Mouse (Mus musculus) neutrophil, adult 5-6 weeks (primary cell): ENCODE results near the gene Kcnk4. TPM values are rescaled to one million over a fixed set of nuclear protein-coding genes. Genes with fewer than 3 reads are reported as not detected.
"Not testable (repeated sequence)": the region's sequence is repeated elsewhere in the genome, so short reads cannot be mapped to it uniquely, and the experiment has no call there.

Experiments
- ATAC-seq: fragments of 151-379, 151-347 bp; 2 replicates; pipeline ENCODE4 v1.8.0; 2017; ENCODE audit warnings: mild to moderate bottlenecking, moderate TSS enrichment; ENCODE audit not compliant: insufficient number of reproducible peaks, poor library complexity, low FRiP score, severe bottlenecking; ENCODE audit errors: extremely low read depth
- total RNA-seq: library from RNA; stranded (forward); fragments of 200-1000 nt; gene quantifications from 2 replicates; pipeline ENCODE4 v1.2.3, GENCODE M21; 2017

Kcnk4 gene
- total RNA-seq, 1 experiment from 2014 or later, result not detected

- no peak for ATAC-seq
These were observed 27.2 kb downstream of the Kcnk4 start for GRCm38 (mm10) chr19:6907094-6907493.

- no peak for ATAC-seq
These were observed 28.1 kb downstream of the Kcnk4 start for GRCm38 (mm10) chr19:6906199-6906598.

- ATAC-seq, result no peak
These were observed 28.7 kb downstream of the Kcnk4 start for GRCm38 (mm10) chr19:6905498-6906159.

GRCm38 (mm10) chr19:6904846-6905245 lies 29.5 kb downstream of the Kcnk4 start:
- no peak for ATAC-seq

- no peak for ATAC-seq
These were observed 31.3 kb downstream of the Kcnk4 start for GRCm38 (mm10) chr19:6903031-6903430.

GRCm38 (mm10) chr19:6899641-6900040 lies 34.7 kb downstream of the Kcnk4 start:
- ATAC-seq, result no peak

GRCm38 (mm10) chr19:6895608-6896305 lies 38.6 kb downstream of the Kcnk4 start:
- not testable (repeated sequence) for ATAC-seq

GRCm38 (mm10) chr19:6893731-6894451 lies 40.4 kb downstream of the Kcnk4 start:
- ATAC-seq, result no peak

- no peak for ATAC-seq
These were observed 41.8 kb downstream of the Kcnk4 start for GRCm38 (mm10) chr19:6892512-6892911.

- no peak for ATAC-seq
These were observed 56.4 kb downstream of the Kcnk4 start for GRCm38 (mm10) chr19:6877965-6878364.

GRCm38 (mm10) chr19:6876799-6877198 lies 57.5 kb downstream of the Kcnk4 start:
- ATAC-seq, result no peak

GRCm38 (mm10) chr19:6875834-6876233 lies 58.5 kb downstream of the Kcnk4 start:
- no peak for ATAC-seq

- ATAC-seq, result no peak
These were observed 60.1 kb downstream of the Kcnk4 start for GRCm38 (mm10) chr19:6874257-6874656.

Other genes starting within 250 kb of the Kcnk4 start
- 15.8 and 18.4 TPM in 2 replicates for gene Rps6ka4, start 93.9 kb downstream of the Kcnk4 start, total RNA-seq
- gene Ccdc88b, start 76.3 kb downstream of the Kcnk4 start, total RNA-seq, result 97.1 and 136 TPM in 2 replicates
- gene Trmt112, start 24.8 kb downstream of the Kcnk4 start, total RNA-seq, result 103 and 125 TPM in 2 replicates
- 693 and 750 TPM in 2 replicates for gene Prdx5, start 24.4 kb downstream of the Kcnk4 start, total RNA-seq
- gene Esrra, start 12.7 kb downstream of the Kcnk4 start, total RNA-seq, result 37.9 and 40.8 TPM in 2 replicates
- gene Catsperz, start 9.1 kb downstream of the Kcnk4 start, total RNA-seq, result not detected in 2 replicates
- 30.8 and 35.0 TPM in 2 replicates for gene Bad, start 7.3 kb upstream of the Kcnk4 start, total RNA-seq
- gene Gpr137, start 8.0 kb upstream of the Kcnk4 start, total RNA-seq, result 23.5 and 31.7 TPM in 2 replicates
- 20.1 and 30.6 TPM in 2 replicates for gene Ppp1r14b, start 40.5 kb upstream of the Kcnk4 start, total RNA-seq
- gene Plcb3, start 42.0 kb upstream of the Kcnk4 start, total RNA-seq, result 12.5 and 13.6 TPM in 2 replicates
- gene Fkbp2, start 46.0 kb upstream of the Kcnk4 start, total RNA-seq, result 30.4 and 32.4 TPM in 2 replicates
- gene Vegfb, start 53.1 kb upstream of the Kcnk4 start, total RNA-seq, result 2.8 and 6.0 TPM in 2 replicates
- gene Dnajc4, start 58.1 kb upstream of the Kcnk4 start, total RNA-seq, result 16.4 and 24.4 TPM in 2 replicates
- gene Nudt22, start 61.6 kb upstream of the Kcnk4 start, total RNA-seq, result 5.0 TPM in 2 replicates
- 1.5 and 1.6 TPM in 2 replicates for gene Trpt1, start 61.6 kb upstream of the Kcnk4 start, total RNA-seq
- gene Fermt3, start 85.0 kb upstream of the Kcnk4 start, total RNA-seq, result 211 and 225 TPM in 2 replicates
- 73.9 and 81.6 TPM in 2 replicates for gene Stip1, start 105.5 kb upstream of the Kcnk4 start, total RNA-seq
- gene Macrod1, start 122.3 kb upstream of the Kcnk4 start, total RNA-seq, result 1.2 and 3.7 TPM in 2 replicates
- 0.12 TPM in 1 of 2 replicates, not detected in the other for gene Flrt1, start 171.2 kb upstream of the Kcnk4 start, total RNA-seq